Mouse (Mus musculus) spleen, adult 2 months (tissue): ENCODE results near the gene Plpp3. TPM values are rescaled to one million over a fixed set of nuclear protein-coding genes. Genes with fewer than 3 reads are reported as not detected.

Experiments used
- DNase-seq, 2 experiments: peaks; one replicate each; pipeline versions ENCODE4 v3.0.0 to v3.0.0-alpha.2; 2012 to 2021; ENCODE audit warnings: low spot score in 2 of 2, low read depth in 1 of 2
- H3K27ac ChIP-seq: fragments of 200-500 bp; 2 replicates; pipeline ENCODE4 v1.5.1; 2012; ENCODE audit warnings: low read length, inconsistent platforms; ENCODE audit not compliant: insufficient read depth
- H3K27me3 ChIP-seq: fragments of 200-500 bp; 2 replicates; pipeline ENCODE4 v1.6.1; 2012; ENCODE audit warnings: mild to moderate bottlenecking, moderate library complexity, low read length, inconsistent platforms; ENCODE audit not compliant: control insufficient read depth, insufficient read depth
- H3K36me3 ChIP-seq: fragments of 200-500 bp; 2 replicates; pipeline ENCODE4 v1.6.1; 2012; ENCODE audit warnings: mild to moderate bottlenecking, low read length, inconsistent platforms; ENCODE audit not compliant: control insufficient read depth, insufficient read depth
- H3K4me1 ChIP-seq: fragments of 200-500 bp; 2 replicates; pipeline ENCODE4 v1.6.1; 2011; ENCODE audit warnings: inconsistent platforms; ENCODE audit not compliant: control insufficient read depth, insufficient read depth, insufficient read length
- H3K4me3 ChIP-seq: fragments of 200-500 bp; 2 replicates; pipeline ENCODE4 v1.5.1; 2011; ENCODE audit warnings: mild to moderate bottlenecking, inconsistent platforms; ENCODE audit not compliant: insufficient read depth, insufficient read length; ENCODE audit errors: extremely low read depth
- CTCF ChIP-seq: fragments of 200-500 bp; IDR thresholded peaks from 2 replicates; pipeline ENCODE4 v1.5.1; 2011; ENCODE audit warnings: mild to moderate bottlenecking, inconsistent platforms; ENCODE audit not compliant: insufficient read depth, insufficient read length, insufficient replicate concordance; ENCODE audit errors: extremely low read depth
- POLR2A ChIP-seq: fragments of 200-500 bp; IDR thresholded peaks from 2 replicates; pipeline ENCODE4 v1.6.1; 2011; ENCODE audit warnings: low read depth, low read length, inconsistent platforms
- WGBS: fragments of 180-500 bp; shearing (Covaris S2); methylation state at CpG from one replicate; pipeline ENCODE4 v1.1.7; 2018; 5-methylcytosine and 5-hydroxymethylcytosine counted together
- polyA plus RNA-seq: library from polyadenylated mRNA; depleted of rRNA; stranded (reverse); fragments of >200 nt; gene quantifications from 2 replicates; pipeline ENCODE4 v1.2.3, GENCODE M21; 2012

Plpp3 gene
- polyA plus RNA-seq, 1 experiment = 24.8 TPM

- Histone ChIP-seq H3K4me1 (no peaks in the 10 kb centered on the region; the same call in 1 of the 2 replicates), H3K4me3 (no peak overlapping the region), H3K27me3 (no peaks in the 10 kb centered on the region), H3K36me3 (no peaks in the 10 kb centered on the region), H3K27ac (no peak overlapping the region)
- DNase-seq = no peak
- WGBS = 64% methylated on average over 16 of the region's 16 CpGs
- TF ChIP-seq CTCF (no peak), POLR2A (no peak)
Observed at GRCm38 (mm10) chr4:105181014-105181658, 24.0 kb downstream of the Plpp3 start.

DNA sequence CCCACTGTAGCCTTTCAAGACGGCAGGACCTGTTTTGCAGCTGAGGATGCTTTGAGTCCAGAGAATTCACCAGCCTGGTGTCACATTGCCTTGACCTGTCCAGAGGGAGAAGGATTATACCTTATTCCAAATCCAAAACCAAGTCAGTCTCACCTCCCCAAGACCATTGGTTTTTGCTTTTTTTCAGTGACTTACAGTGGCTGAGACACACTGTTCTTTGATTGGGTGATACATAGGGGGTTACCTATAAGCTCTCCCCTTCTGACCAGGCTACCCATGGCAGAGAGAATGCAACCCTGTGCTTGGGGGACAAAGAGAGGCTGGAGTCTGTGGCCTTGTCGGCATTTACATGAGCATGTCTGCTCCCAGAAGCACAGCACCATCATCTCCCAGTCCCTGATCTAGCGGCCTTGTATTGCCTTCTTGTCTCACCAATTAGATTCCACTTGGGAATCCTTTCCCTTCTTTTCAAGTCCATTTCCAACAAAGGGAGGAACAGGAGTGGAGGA lies 24.6 kb downstream of the Plpp3 start:
- 76% methylated on average over 3 of the region's 3 CpGs for WGBS
- Histone ChIP-seq H3K27me3 (no peaks in the 10 kb centered on the region), H3K4me1 (no peaks in the 10 kb centered on the region; the same call in 1 of the 2 replicates), H3K27ac (no peak overlapping the region), H3K4me3 (no peak overlapping the region), H3K36me3 (no peaks in the 10 kb centered on the region)
- no peak for DNase-seq
- TF ChIP-seq POLR2A (no peak), CTCF (no peak)

DNA sequence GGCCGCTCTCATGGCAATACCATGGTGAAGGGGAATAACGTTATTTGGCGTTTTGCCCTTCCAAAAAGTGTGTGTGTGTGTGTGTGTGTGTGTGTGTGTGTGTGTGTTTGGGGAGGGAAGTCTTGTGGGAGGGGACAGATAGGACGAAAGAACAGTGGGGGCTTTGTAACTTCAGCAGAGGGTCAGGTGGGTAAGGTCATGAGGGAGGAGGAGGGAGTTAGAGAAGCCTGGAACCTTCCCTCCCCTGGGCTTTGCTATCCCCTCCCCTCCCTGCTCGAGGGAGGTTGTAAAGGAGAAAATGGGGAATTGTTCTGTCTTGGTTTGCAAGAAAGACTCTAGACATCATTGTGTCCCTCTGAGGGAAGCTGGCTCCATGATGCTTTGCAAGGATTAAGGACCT lies 25.1 kb downstream of the Plpp3 start:
- no peaks in the 10 kb centered on the region for H3K36me3 ChIP-seq
- no peak overlapping the region for H3K27ac ChIP-seq
- 74% methylated on average over 5 of the region's 5 CpGs for WGBS
- no peak overlapping the region for H3K4me3 ChIP-seq
- TF ChIP-seq POLR2A = no peak
- no peaks in the 10 kb centered on the region; the same call in 1 of the 2 replicates for H3K4me1 ChIP-seq
- no peaks in the 10 kb centered on the region for H3K27me3 ChIP-seq
- no peak for DNase-seq

DNA sequence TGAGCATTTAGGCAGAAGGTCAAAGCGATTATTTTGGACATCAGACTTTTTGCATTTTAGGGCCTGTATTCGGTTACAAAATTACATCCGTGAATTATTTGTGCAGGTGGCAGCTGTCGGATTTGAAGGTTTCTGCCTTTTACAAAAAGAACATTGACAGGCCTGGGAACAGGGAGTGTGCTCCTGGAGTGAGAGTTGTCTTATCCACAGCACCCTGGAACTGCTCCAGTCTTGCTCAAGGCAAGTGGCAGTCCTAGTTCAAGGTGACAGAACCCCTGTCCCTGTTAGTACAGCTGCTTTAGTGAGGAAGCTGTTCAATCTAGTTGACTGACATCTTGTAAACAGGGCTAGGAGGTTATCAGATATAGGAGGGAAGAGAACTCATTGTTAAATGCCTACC lies 27.3 kb downstream of the Plpp3 start:
- Histone ChIP-seq H3K36me3 (no peaks in the 10 kb centered on the region), H3K4me1 (no peaks in the 10 kb centered on the region; the same call in 1 of the 2 replicates), H3K27me3 (no peaks in the 10 kb centered on the region), H3K27ac (no peak overlapping the region), H3K4me3 (no peak overlapping the region)
- no peak for TF ChIP-seq POLR2A
- no peak for TF ChIP-seq CTCF
- WGBS = 92% methylated on average over 4 of the region's 4 CpGs
- DNase-seq = no peak

GRCm38 (mm10) chr4:105184924-105185323 lies 27.8 kb downstream of the Plpp3 start:
- no peak overlapping the region for H3K27ac ChIP-seq
- WGBS = 90% methylated on average over 6 of the region's 6 CpGs
- H3K27me3 ChIP-seq = no peaks in the 10 kb centered on the region
- H3K4me3 ChIP-seq = no peak overlapping the region
- no peaks in the 10 kb centered on the region for H3K36me3 ChIP-seq
- DNase-seq = no peak
- no peaks in the 10 kb centered on the region; the same call in 1 of the 2 replicates for H3K4me1 ChIP-seq
- TF ChIP-seq POLR2A = no peak
- TF ChIP-seq CTCF = no peak

GRCm38 (mm10) chr4:105186654-105187053 lies 29.5 kb downstream of the Plpp3 start:
- no peaks in the 10 kb centered on the region for H3K4me1 ChIP-seq
- DNase-seq = no peak
- no peak overlapping the region for H3K27ac ChIP-seq
- 85% methylated on average over 10 of the region's 10 CpGs for WGBS
- TF ChIP-seq CTCF (no peak), POLR2A (no peak)
- no peak overlapping the region for H3K4me3 ChIP-seq
- H3K27me3 ChIP-seq = no peaks in the 10 kb centered on the region
- no peaks in the 10 kb centered on the region for H3K36me3 ChIP-seq

- 91% methylated on average over 7 of the region's 7 CpGs for WGBS
- DNase-seq = no peak
- no peaks in the 10 kb centered on the region for H3K36me3 ChIP-seq
- no peak overlapping the region for H3K27ac ChIP-seq
- TF ChIP-seq CTCF (no peak), POLR2A (no peak)
- no peaks in the 10 kb centered on the region for H3K4me1 ChIP-seq
- H3K27me3 ChIP-seq = no peaks in the 10 kb centered on the region
- no peak overlapping the region for H3K4me3 ChIP-seq
Observed at GRCm38 (mm10) chr4:105187873-105188272, 30.7 kb downstream of the Plpp3 start.
